In the genomic region with DNA sequence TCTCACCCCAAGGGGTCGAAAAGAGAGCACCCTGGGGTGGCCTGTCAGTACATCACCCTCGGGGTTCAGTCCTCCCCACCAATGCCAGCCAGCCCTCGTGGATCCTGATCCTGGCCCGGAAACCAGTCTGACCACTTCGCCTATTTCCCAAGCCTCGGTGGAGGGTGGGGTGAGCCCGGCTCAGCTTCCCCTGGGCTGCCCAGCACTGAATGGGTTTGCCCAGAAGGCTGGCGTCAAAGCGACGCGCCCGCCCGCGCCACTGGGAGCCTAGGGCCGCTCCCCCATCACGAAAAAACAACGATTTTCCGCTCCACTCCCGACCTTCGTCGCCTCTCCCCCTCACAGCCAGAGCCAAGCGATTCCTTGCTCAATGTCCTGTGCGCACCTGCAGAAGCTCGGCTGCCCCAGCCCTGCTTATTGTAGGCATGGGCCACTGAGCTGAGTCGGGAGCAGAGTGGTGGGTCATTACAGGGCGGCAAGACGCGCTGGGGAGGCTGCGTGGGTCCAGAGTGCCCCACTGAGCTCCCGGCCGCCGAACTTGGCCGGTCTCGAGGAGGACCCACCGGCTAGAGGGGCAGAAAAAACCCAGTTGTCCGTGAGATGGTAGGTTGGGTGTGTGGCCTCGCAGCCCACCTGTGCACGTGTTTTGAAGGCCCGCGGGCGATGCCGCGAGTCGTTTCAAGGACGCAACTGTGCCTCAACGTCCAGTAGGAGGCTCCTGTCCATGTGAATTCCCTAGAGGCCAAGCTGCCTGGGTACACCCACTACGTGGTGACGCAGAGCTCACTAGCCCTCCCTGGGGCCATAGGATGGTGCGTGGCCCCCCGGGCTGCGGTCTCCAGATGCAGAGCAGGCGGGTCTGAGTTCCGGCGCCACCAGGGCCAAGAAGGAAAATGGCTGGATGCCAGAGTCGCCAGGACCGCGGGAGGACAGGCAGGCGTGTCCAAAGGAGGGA, we compare ENCODE assay signal across 8 mouse cellular contexts. TPM values are rescaled to one million over a fixed set of nuclear protein-coding genes. Genes with fewer than 3 reads are reported as not detected.
DNase-seq lines count a peak whose midpoint lies in the region; ATAC-seq and TF ChIP-seq lines count a peak whose summit lies in the region.

No protein-coding gene starts in this region.

- no peak overlapping the region for H3K9ac ChIP-seq in embryonic facial prominence, embryonic 15.5 days
- H3K9ac ChIP-seq in liver, embryonic 16.5 days (ENCODE audit: low read depth, low read length), result no peak overlapping the region
- H3K9ac ChIP-seq in neural tube, embryonic 11.5 days (ENCODE audit: low read length), result peak overlapping the region; percentile 10; the same call in 1 of the 2 replicates

- H3K4me1 ChIP-seq in embryonic facial prominence, embryonic 15.5 days, result peaks cover 54% of the 10 kb centered on the region
- peaks cover 19% of the 10 kb centered on the region for H3K4me1 ChIP-seq in liver, embryonic 16.5 days (ENCODE audit: control insufficient read depth, low read depth, low read length)
- H3K4me1 ChIP-seq in neural tube, embryonic 11.5 days (ENCODE audit: control insufficient read depth, insufficient read depth, low read length), result peaks cover 28% of the 10 kb centered on the region

- no peaks in the 10 kb centered on the region for H3K36me3 ChIP-seq in embryonic facial prominence, embryonic 15.5 days
- no peaks in the 10 kb centered on the region for H3K36me3 ChIP-seq in liver, embryonic 16.5 days (ENCODE audit: control insufficient read depth, insufficient read depth)
- H3K36me3 ChIP-seq in neural tube, embryonic 11.5 days (ENCODE audit: control insufficient read depth, insufficient read depth, low read length), result no peaks in the 10 kb centered on the region

- H3K27ac ChIP-seq in layer of hippocampus, adult 2 months, result no peak overlapping the region
- peak overlapping the region; percentile 51; the same call in 1 of the 2 replicates for H3K27ac ChIP-seq in embryonic facial prominence, embryonic 15.5 days (replicated peaks)
- H3K27ac ChIP-seq in liver, embryonic 16.5 days (ENCODE audit: low read length), result no peak overlapping the region
- H3K27ac ChIP-seq in neural tube, embryonic 11.5 days (ENCODE audit: low read depth, low read length), result no peak overlapping the region

- no peak for ATAC-seq in embryonic facial prominence, embryonic 15.5 days (ENCODE audit: insufficient number of reproducible peaks, low FRiP score, low TSS enrichment, low read depth)
- ATAC-seq in liver, embryonic 16.5 days (ENCODE audit: low read depth), result peak; percentile 30; the same call in 1 of the 2 replicates
- no peak for ATAC-seq in neural tube, embryonic 11.5 days (ENCODE audit: insufficient read depth, low FRiP score, low TSS enrichment)
- no peak for ATAC-seq in erythroid progenitor cell, adult 5-6 weeks (replicated peaks; ENCODE audit: low FRiP score, poor library complexity, severe bottlenecking)

- H3K4me3 ChIP-seq in layer of hippocampus, adult 2 months, result peak overlapping the region; percentile 29
- H3K4me3 ChIP-seq in embryonic facial prominence, embryonic 15.5 days (replicated peaks), result peak overlapping the region; percentile 59
- H3K4me3 ChIP-seq in liver, embryonic 16.5 days (ENCODE audit: low read depth, low read length), result no peak overlapping the region
- peak overlapping the region; percentile 11 for H3K4me3 ChIP-seq in neural tube, embryonic 11.5 days (ENCODE audit: low read depth, low read length)

- 2% methylated on average over 58 of the region's 58 CpGs for WGBS in embryonic facial prominence, embryonic 15.5 days
- WGBS in liver, embryonic 16.5 days (ENCODE audit: insufficient replicate concordance), result 2% methylated on average over 58 of the region's 58 CpGs
- WGBS in neural tube, embryonic 11.5 days, result 2% methylated on average over 58 of the region's 58 CpGs

- no peak for DNase-seq in layer of hippocampus, adult 2 months (ENCODE audit: low spot score in 2 of 2)
- no peak for DNase-seq in layer of hippocampus, adult 18-20 months (ENCODE audit: low spot score in 2 of 2)
- peak; percentile 50 for DNase-seq in induced T-regulatory cell, adult 2 months (ENCODE audit: low read depth)
- peak; percentile 45 for DNase-seq in neural tube, embryonic 11.5 days (ENCODE audit: low spot score)
- no peak for DNase-seq in frontal cortex, postnatal 36 days (ENCODE audit: low spot score in 2 of 2)

- peak overlapping the region; percentile 98 for H3K4me2 ChIP-seq in embryonic facial prominence, embryonic 15.5 days (replicated peaks)
- peak overlapping the region; percentile 33 for H3K4me2 ChIP-seq in liver, embryonic 16.5 days (ENCODE audit: low read depth, low read length)
- H3K4me2 ChIP-seq in neural tube, embryonic 11.5 days (ENCODE audit: low read depth), result peak overlapping the region; percentile 92; the same call in 1 of the 2 replicates

- H3K27me3 ChIP-seq in embryonic facial prominence, embryonic 15.5 days, result peaks cover 77% of the 10 kb centered on the region
- H3K27me3 ChIP-seq in liver, embryonic 16.5 days (ENCODE audit: control insufficient read depth, insufficient read depth, low read depth, low read length), result peaks cover 77% of the 10 kb centered on the region
- H3K27me3 ChIP-seq in neural tube, embryonic 11.5 days (ENCODE audit: control insufficient read depth, insufficient read depth, low read length), result peaks cover 78% of the 10 kb centered on the region

- TF ChIP-seq CTCF in layer of hippocampus, adult 2 months (conservative IDR thresholded peaks at IDR 0.05), result peak; percentile 56

- H3K9me3 ChIP-seq in embryonic facial prominence, embryonic 15.5 days (replicated peaks), result no peaks in the 10 kb centered on the region
- H3K9me3 ChIP-seq in liver, embryonic 16.5 days (replicated peaks; ENCODE audit: control insufficient read depth, low read length), result no peaks in the 10 kb centered on the region
- no peaks in the 10 kb centered on the region for H3K9me3 ChIP-seq in neural tube, embryonic 11.5 days (ENCODE audit: control insufficient read depth, low read length)

RNA-seq across cellular contexts. Expression of gene Cbx8, which starts 17.5 kb away (rescaled TPM):
- 10 to 100 TPM; 10.2 to 11.3 TPM for total RNA-seq in layer of hippocampus, adult 2 months (2021)
- total RNA-seq in layer of hippocampus, adult 18-20 months (2021), result 10 to 100 TPM in 1 of 2 experiments, 1 to 10 TPM in 1; 8.7 to 10.9 TPM
- polyA plus RNA-seq in embryonic facial prominence, embryonic 15.5 days (2015; fragmentation: Nextera tagmentation; extraction: Ambion mirVana), result 9.2 and 10.3 TPM in 2 replicates
- polyA plus RNA-seq in liver, embryonic 16.5 days (2015; fragmentation: Nextera tagmentation; extraction: Ambion mirVana), result 3.0 and 3.1 TPM in 2 replicates
- 6.8 and 7.0 TPM in 2 replicates for polyA plus RNA-seq in neural tube, embryonic 11.5 days (2014; fragmentation: Nextera tagmentation; extraction: Ambion mirVana)
- 1.3 TPM in 1 of 2 replicates, not detected in the other for total RNA-seq in erythroid progenitor cell, adult 5-6 weeks (2015; ENCODE audit: low replicate concordance)
- total RNA-seq in erythroid progenitor cell, adult 5-6 weeks (2017; ENCODE audit: low replicate concordance), result 1.0 and 3.3 TPM in 2 replicates

RNA-seq across cellular contexts. Expression of gene Cbx4, which starts 27.7 kb away (rescaled TPM):
- 10 to 100 TPM; 53.7 to 60.4 TPM for total RNA-seq in layer of hippocampus, adult 2 months (2021)
- 10 to 100 TPM; 44.7 to 49.1 TPM for total RNA-seq in layer of hippocampus, adult 18-20 months (2021)
- 17.2 and 21.4 TPM in 2 replicates for polyA plus RNA-seq in embryonic facial prominence, embryonic 15.5 days (2015; fragmentation: Nextera tagmentation; extraction: Ambion mirVana)
- polyA plus RNA-seq in liver, embryonic 16.5 days (2015; fragmentation: Nextera tagmentation; extraction: Ambion mirVana), result 2.5 and 2.9 TPM in 2 replicates
- polyA plus RNA-seq in neural tube, embryonic 11.5 days (2014; fragmentation: Nextera tagmentation; extraction: Ambion mirVana), result 6.0 and 6.1 TPM in 2 replicates
- total RNA-seq in erythroid progenitor cell, adult 5-6 weeks (2015; ENCODE audit: low replicate concordance), result 5.4 and 13.4 TPM in 2 replicates
- total RNA-seq in erythroid progenitor cell, adult 5-6 weeks (2017; ENCODE audit: low replicate concordance), result 2.7 and 4.4 TPM in 2 replicates

RNA-seq across cellular contexts. Expression of gene Cbx2, which starts 35.6 kb away (rescaled TPM):
- 1 to 10 TPM; 2.9 to 3.1 TPM for total RNA-seq in layer of hippocampus, adult 2 months (2021)
- total RNA-seq in layer of hippocampus, adult 18-20 months (2021), result 1 to 10 TPM; 2.5 to 2.9 TPM
- polyA plus RNA-seq in embryonic facial prominence, embryonic 15.5 days (2015; fragmentation: Nextera tagmentation; extraction: Ambion mirVana), result 35.2 and 37.0 TPM in 2 replicates
- polyA plus RNA-seq in liver, embryonic 16.5 days (2015; fragmentation: Nextera tagmentation; extraction: Ambion mirVana), result 2.6 and 3.3 TPM in 2 replicates
- polyA plus RNA-seq in neural tube, embryonic 11.5 days (2014; fragmentation: Nextera tagmentation; extraction: Ambion mirVana), result 61.5 and 65.0 TPM in 2 replicates
- not detected in 2 replicates for total RNA-seq in erythroid progenitor cell, adult 5-6 weeks (2015; ENCODE audit: low replicate concordance)
- total RNA-seq in erythroid progenitor cell, adult 5-6 weeks (2017; ENCODE audit: low replicate concordance), result 0.51 TPM in 1 of 2 replicates, not detected in the other

Comparison
In these comparisons a context has a peak if more than half of its experiments do, and no peak if none do; other contexts are left out.
1. DNase-seq: peak in induced T-regulatory cell, adult 2 months (single experiment) and neural tube, embryonic 11.5 days (single experiment); none in layer of hippocampus, adult 2 months (0 of 2), layer of hippocampus, adult 18-20 months (0 of 2) and frontal cortex, postnatal 36 days (0 of 2).
2. H3K4me2 ChIP-seq: peak in every context shown above with its lines; median percentile 98 in embryonic facial prominence, embryonic 15.5 days; 92 in neural tube, embryonic 11.5 days; 33 in liver, embryonic 16.5 days.